Mouse (Mus musculus): ENCODE results near the gene Gpr65.

DNA sequence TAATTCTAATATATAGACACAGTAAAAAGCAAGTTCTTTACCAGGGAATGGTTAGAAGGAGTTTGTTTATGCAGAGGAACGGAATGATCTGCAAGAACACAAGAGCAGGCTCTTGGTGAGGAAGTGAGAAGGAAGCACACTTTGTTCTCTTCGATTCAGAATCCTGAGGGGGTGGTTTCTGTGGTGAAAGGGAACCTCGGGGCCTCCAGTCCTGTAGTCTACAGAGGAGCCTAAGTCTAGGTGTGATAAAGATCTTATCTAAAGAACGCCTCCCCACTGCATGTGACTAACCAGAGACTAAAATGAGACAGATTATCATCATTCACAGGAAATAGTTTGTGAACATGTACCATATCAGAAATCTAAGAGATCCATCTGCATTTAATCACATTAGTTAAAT lies 21.6 kb upstream of the Gpr65 start:
- TF ChIP-seq CTCF (IDR thresholded peaks at IDR 0.05; ENCODE audit: low read depth) (no peak), EP300 (IDR thresholded peaks at IDR 0.05; ENCODE audit: low read depth) (no peak)

All from liver, embryonic 14.5 days (tissue).